Mouse (Mus musculus) small intestine, adult 2 months (tissue): Measurements from ENCODE around the gene Col7a1.

ENCODE experiments used
- CTCF ChIP-seq: fragments of 200-500 bp; IDR thresholded peaks from 2 replicates; pipeline ENCODE4 v1.5.1; 2012; ENCODE audit warnings: low read depth, mild to moderate bottlenecking, control low read depth, inconsistent platforms, low read length, moderate library complexity, mixed read lengths; ENCODE audit not compliant: insufficient replicate concordance, insufficient read length; ENCODE audit errors: extremely low read depth
- POLR2A ChIP-seq: fragments of 200-500 bp; IDR thresholded peaks from 2 replicates; pipeline ENCODE4 v1.6.1; 2012; ENCODE audit warnings: low read depth, mild to moderate bottlenecking, control low read depth, inconsistent platforms, low read length, moderate library complexity

DNA sequence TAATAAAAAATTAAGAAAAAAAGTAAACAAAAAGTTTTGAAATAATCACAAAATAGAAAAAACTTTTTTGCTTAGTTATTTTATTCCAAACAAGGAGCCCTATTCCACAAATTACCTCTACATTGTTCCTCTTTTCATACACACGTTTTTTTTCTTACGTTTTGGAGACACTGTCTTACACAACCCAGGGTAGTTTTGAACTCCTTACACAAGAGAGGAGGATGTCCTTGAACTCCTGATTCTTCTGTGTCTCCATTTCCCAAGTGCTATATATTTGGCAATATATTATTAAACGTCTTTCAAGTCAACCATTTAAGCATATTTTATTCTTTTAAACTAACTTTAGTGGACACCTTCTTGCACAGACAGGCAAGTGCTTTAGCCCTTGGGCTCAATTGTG is 17.4 kb upstream of the Col7a1 start:
- TF ChIP-seq POLR2A = no peak
- TF ChIP-seq CTCF = no peak
